Mouse (Mus musculus) T-helper 1 cell (primary cell): Measurements from ENCODE around the gene Ptprn2.

ENCODE experiments used
- in situ Hi-C: fragments of 300-600 bp; cut with MboI, MseI; formaldehyde crosslinking; loops from one replicate; pipeline ENCODE4 v1.15.1; 2025; ENCODE audit warnings: high pct_unique_total_duplicates

Ptprn2 gene

DNA sequence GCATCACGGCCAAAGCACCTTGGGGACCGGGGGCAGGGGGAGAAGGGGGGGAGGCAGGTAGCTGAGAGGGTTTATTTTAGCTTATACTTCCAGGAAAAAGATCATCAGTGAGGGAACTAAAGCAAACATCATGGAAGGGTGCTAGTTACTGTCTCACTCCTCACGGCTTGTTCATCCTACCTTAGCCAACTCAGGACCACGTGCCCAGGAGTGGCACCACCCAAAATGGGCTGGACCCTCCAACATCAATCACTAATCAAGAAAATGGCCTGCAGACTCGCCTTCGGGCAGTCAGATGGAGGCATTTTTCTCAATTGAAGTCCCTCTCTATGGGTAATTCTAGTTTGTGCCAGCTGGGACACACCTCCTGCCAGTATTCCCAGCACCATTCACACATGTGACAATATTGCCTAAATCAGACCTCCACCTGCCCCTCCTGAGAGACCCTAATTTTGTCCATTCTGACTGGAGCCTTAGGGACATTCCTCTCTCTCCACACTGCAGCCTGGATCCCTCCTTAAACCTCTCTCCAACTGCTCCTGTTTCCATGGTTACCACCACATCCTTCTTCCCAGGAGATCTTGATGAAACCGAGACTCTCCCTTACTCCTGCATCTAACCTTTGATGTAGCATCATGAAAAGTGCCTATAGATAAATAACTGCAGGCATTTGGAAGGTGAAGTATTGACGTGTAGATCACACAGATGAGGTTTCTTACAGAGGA, 482.9 kb downstream of the Ptprn2 start:
- in situ Hi-C loops = no loop called here

- in situ Hi-C loops = no loop called here
These were observed 490.0 kb downstream of the Ptprn2 start for GRCm38 (mm10) chr12:116975547-116975946.

GRCm38 (mm10) chr12:116976981-116977380, 491.5 kb downstream of the Ptprn2 start:
- in situ Hi-C loops = no loop called here

GRCm38 (mm10) chr12:116978201-116978600, 492.7 kb downstream of the Ptprn2 start:
- in situ Hi-C loops = no loop called here

DNA sequence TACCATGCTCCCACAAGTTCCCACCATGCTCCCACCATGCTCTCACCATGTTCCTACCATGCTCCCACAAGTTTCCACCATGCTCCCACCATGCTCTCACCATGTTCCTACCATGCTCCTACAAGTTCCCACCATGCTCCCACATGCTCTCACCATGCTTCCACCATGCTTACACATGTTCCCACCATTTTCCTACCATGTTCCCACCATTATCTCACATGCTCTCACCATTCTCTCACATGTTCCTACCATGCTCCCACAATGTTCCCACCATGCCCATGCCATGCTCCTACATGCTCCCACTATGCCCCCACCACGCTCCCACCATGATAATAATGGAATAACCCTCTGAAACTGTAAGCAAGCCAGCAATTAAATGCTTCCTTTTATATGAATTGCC, 495.8 kb downstream of the Ptprn2 start:
- in situ Hi-C loops = loop anchor here (10.0 kb wide), 2 partner anchors 1407 to 1613 kb away; no protein-coding TSS in a partner anchor

DNA sequence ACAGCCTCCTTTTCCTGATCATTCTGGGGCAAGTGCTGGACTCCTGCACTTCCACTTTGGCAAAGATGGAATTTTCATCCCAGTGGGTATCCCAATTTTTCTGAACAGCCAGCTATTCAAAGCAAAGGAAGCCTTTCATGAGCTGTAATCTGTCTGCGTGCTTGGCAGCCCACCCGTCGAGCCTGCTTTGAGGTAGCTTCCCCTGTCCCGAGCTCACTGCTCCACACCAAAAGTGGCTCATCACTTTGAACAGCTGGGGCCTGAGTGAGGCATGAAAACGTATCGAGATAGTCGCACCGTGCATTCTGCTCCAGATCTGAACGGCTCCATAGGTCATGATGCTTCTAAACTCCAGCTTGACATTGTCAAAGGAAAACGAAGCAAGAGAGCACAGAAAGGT, 503.6 kb downstream of the Ptprn2 start:
- in situ Hi-C loops = loop anchor here (10.0 kb wide), 2 partner anchors 1414 to 1606 kb away; no protein-coding TSS in a partner anchor

- in situ Hi-C loops = no loop called here
These were observed 516.1 kb downstream of the Ptprn2 start for GRCm38 (mm10) chr12:117001546-117002148.

- in situ Hi-C loops = no loop called here
These were observed 531.5 kb downstream of the Ptprn2 start for GRCm38 (mm10) chr12:117016753-117017595.

DNA sequence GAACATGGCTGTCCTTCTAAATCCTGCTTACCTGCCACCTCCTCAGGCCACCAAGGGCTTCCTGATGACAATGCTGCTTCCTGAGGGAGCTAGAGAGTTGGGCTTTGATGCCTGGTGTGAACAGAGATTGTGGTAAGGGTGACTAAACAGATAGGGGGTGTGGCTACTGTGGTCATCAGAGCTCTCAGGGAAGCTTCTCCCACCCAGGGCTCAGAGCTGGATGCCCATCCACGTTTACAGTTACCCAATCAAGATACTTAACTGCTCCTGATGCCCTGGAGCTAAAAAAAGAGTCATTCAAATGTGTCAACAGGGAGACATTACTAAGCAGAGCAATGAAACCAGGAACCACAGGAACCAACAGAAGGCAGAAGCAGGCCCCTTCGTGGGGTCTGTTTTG, 532.4 kb downstream of the Ptprn2 start:
- in situ Hi-C loops = no loop called here

DNA sequence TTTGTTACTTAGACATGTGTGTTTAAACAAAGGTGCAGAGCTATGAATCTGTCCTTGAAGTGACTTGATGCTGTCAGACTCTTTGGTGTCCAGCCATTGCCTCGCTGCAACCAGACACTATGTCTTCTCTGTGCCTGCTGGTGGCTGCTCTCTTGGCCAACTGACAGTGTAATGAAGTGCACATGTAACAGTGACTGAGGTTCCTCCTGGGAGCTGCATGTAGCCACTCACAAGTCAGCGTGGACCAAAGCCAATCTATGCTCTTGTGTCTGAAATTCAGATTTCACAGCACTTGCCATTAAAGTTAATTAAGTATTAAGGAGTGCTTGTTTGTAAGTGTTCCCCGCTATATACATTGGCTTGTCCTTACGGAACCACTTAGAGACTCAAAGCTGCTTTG, 537.7 kb downstream of the Ptprn2 start:
- in situ Hi-C loops = no loop called here

DNA sequence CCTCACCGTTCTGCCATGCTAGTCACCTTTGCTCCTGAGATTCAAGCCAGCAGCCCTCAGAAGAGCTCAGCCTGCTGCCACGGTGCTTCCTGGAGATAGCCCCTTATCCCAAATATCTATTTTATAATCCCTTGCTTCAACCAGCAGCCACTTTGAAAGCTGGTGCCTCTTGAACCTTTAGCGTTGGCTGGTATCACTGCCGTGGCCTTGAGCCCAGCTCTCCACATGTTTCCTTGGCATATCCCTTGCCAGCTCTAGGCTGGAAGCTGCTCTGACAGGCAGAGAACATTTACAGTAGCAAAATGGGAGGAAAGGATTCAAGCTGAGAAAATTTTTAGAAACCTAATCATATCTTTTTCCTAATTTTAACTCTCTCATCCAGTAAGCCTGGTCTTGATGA, 539.4 kb downstream of the Ptprn2 start:
- in situ Hi-C loops = no loop called here

GRCm38 (mm10) chr12:117025676-117026075, 540.2 kb downstream of the Ptprn2 start:
- in situ Hi-C loops = no loop called here

GRCm38 (mm10) chr12:117027351-117027750, 541.8 kb downstream of the Ptprn2 start:
- in situ Hi-C loops = no loop called here

GRCm38 (mm10) chr12:117028333-117028961, 542.9 kb downstream of the Ptprn2 start:
- in situ Hi-C loops = no loop called here

DNA sequence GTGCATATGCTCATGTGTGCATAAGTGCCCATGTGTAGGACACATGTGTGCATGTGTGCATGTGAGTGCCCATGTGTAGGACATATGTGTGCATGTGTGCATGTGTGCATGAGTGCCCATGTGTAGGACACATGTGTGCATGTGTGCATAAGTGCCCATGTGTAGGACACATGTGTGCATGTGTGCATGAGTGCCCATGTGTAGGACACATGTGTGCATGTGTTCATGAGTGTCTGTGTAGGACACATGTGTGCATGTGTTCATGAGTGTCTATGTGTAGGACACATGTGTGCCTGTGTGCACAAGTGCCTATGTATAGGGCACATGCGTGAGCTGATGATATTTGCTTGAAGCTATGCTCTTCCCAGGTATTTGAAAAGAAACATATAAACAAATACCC, 547.7 kb downstream of the Ptprn2 start:
- in situ Hi-C loops = no loop called here

DNA sequence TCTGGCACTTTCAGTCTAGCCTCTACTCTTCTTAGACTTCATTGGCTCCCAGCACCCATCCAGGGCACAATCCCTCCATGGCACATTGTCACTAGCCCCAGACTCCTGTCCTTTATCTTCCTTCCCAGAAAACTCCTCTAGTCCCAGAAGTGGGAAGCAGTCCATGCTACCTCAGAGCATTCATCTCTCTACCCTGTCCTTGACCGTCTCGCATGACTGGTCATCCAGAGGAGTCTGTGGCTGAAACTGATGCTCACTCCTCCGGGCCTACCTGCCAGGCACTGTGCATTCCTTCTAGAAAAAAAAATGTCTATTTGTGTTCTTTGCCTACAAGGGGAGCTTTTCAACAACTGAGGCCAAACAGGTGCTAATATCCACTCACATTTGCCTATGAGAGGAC, 549.0 kb downstream of the Ptprn2 start:
- in situ Hi-C loops = no loop called here

DNA sequence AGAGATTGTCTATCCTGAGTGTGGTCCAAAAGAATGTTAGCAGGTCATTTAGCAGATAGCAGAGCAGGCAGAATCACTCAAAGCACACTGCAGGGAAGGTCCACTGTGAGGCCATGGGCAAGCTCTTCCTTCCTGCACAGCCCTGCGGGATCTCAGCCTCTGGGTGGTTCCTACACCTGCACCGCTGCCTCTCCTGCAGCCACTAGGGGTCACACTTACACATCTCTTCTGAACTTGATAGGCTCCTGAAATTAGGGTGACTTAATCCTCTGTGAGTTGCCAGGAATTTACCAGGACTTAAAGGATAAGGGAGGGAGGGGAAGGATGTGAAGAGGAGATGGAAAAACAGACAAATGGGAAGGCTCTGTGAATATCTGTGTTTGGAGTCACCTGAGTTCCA, 549.7 kb downstream of the Ptprn2 start:
- in situ Hi-C loops = no loop called here

DNA sequence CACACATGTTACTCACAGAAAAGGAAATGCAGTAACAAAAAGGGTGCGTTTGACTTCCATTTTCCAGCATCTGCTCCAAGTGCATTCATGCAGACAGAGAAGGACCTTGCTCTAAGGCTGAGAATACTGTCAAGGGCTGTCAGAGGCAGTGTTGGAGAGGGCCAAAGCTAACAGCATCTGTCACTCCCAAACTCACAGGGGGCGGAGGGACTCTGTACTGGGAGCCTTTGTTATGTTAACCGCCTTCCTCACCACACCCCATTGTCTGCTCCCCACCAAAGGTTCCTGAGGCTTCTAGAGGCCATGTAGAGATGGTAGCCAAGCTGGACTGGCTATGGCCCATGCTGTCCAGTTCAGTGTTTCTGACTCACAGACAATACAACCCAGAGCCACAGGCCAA, 553.9 kb downstream of the Ptprn2 start:
- in situ Hi-C loops = no loop called here

DNA sequence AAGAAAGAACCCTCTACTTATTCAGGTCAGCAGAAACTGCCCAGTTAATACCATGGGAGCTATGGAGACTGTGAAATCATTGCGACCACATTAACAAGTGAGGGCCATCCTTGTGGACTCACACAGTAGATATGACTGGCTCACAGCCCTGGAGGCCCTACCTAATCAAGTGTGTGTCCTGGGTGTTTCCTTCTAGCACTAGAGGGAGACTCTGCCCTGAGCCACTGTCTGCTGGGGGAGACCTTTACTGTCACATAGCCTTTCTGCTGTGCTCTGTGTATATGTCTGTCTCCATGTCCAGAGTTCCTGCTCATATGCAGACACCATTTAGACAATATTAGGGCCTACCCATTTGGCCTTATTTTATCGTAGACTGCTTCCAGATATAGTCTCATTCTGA, 555.9 kb downstream of the Ptprn2 start:
- in situ Hi-C loops = no loop called here

DNA sequence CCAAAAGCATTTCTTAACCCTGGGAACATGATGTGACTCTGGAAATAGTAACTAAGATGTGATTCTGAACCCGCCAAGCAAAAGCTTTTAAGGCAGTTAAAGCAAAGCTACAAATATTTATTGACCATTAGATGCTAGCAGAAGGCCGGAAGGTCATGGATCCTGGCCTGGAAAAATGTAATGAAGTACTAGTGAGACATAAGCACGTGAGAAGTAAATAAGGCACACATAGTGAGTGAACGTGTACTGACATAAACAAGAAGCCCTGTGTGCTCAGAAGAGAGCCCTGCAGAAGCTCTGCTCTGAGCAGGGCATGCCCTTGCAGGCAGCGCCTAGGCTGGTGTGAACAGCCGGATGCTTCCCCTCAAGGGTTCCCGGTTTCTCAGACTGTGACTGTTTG, 557.2 kb downstream of the Ptprn2 start:
- in situ Hi-C loops = no loop called here

DNA sequence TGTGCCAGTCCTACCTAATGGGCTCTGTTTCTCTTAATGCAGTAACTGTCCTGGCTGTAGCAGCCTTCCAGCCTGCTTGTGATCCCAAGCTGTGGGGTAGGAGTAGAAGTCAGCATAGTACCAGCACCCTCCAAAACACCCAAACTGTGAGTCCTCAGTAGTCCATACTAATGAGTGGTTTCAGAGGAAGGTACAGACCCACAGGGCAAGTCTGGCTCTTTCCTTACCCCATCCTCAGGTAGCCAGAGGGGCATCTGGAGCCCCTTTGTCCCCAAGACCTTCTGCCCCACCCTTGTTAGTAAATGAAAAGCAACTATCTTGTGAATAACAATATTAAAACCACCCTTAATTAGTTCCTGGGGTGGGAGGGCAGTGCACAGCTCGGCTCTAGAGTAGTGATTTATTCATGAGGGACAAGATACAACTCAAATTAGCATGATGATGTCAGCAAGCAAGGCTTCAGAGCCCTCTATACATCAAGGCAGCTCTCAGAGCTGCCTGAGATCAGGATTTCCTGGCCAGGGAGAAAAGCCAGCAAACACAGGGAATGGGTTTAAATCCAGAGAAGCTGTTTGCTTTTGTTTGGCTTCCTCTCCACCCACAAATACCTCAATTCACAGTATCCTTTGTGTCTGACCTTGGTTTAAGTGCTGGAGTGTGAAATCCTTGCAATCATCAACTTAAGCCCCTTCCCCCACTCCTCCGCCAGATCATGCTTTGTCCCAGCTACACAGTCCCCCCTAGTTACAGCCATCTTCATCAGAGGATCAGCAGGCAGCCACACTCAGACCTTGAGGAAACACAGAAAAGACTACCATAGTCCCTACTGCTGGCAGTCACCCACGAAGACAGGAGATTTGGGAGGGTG, 562.1 kb downstream of the Ptprn2 start:
- in situ Hi-C loops = no loop called here
